Mouse (Mus musculus): ENCODE data around the gene Tspan3. TPM values are rescaled to one million over a fixed set of nuclear protein-coding genes. Genes with fewer than 3 reads are reported as not detected.

The Tspan3 gene
- total and polyA plus RNA-seq, 2 experiments = 4.7 to 7.3 TPM

GRCm38 (mm10) chr9:56135590-56136197, 29.6 kb downstream of the Tspan3 start:
- no peak overlapping the region for H3K9ac ChIP-seq (ENCODE audit: low read depth, low read length)
- H3K36me3 ChIP-seq (ENCODE audit: control insufficient read depth, insufficient read depth, low read length) = no peaks in the 10 kb centered on the region
- no peaks in the 10 kb centered on the region for H3K79me2 ChIP-seq (ENCODE audit: control insufficient read depth, insufficient read depth, low read length)
- no peak overlapping the region for H3K4me3 ChIP-seq (ENCODE audit: insufficient read depth, low read depth, low read length)
- no peaks in the 10 kb centered on the region for H3K27me3 ChIP-seq (ENCODE audit: control insufficient read depth, insufficient read depth, low read length)
- 88% methylated on average over 4 of the region's 4 CpGs for WGBS
- no peak for DNase-seq (ENCODE audit: extremely low read depth, low read depth, low spot score)
- H3K27ac ChIP-seq (replicated peaks; ENCODE audit: insufficient read depth, low read depth, low read length) = no peak overlapping the region
- H3K4me1 ChIP-seq (ENCODE audit: control insufficient read depth, insufficient read depth, low read length) = no peaks in the 10 kb centered on the region
- no peak for TF ChIP-seq CTCF (IDR thresholded peaks at IDR 0.05; ENCODE audit: low read depth, low read length)
- no peak for TF ChIP-seq POLR2A (IDR thresholded peaks at IDR 0.05; ENCODE audit: extremely low read depth, insufficient read depth, low read length)

DNA sequence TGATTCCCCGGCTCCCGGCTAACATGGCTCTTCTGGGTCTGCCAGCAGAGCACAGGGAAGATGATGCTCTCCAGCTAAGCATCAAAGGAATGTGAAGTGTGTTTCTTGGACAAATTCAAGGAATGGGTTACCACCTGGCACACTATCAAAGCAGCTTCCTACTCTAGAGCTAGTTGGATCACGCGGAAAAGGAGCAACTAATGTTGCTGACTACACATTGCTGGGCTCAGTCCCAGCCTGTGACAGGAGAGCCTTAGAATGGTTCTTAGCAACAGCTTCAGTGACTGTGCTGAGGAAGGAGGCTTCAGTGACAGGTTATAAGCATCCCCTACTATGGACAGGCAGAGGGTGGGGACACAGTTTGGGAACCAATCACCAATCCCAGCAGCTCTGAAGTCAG, 30.7 kb downstream of the Tspan3 start:
- Histone ChIP-seq H3K9ac (ENCODE audit: low read depth, low read length) (no peak overlapping the region), H3K27ac (replicated peaks; ENCODE audit: insufficient read depth, low read depth, low read length) (no peak overlapping the region), H3K36me3 (ENCODE audit: control insufficient read depth, insufficient read depth, low read length) (no peaks in the 10 kb centered on the region), H3K4me3 (ENCODE audit: insufficient read depth, low read depth, low read length) (no peak overlapping the region), H3K27me3 (ENCODE audit: control insufficient read depth, insufficient read depth, low read length) (no peaks in the 10 kb centered on the region), H3K79me2 (ENCODE audit: control insufficient read depth, insufficient read depth, low read length) (no peaks in the 10 kb centered on the region), H3K4me1 (ENCODE audit: control insufficient read depth, insufficient read depth, low read length) (no peaks in the 10 kb centered on the region)
- TF ChIP-seq CTCF (IDR thresholded peaks at IDR 0.05; ENCODE audit: low read depth, low read length) (no peak), POLR2A (IDR thresholded peaks at IDR 0.05; ENCODE audit: extremely low read depth, insufficient read depth, low read length) (no peak)
- 95% methylated on average over 4 of the region's 4 CpGs for WGBS
- DNase-seq (ENCODE audit: extremely low read depth, low read depth, low spot score) = no peak

DNA sequence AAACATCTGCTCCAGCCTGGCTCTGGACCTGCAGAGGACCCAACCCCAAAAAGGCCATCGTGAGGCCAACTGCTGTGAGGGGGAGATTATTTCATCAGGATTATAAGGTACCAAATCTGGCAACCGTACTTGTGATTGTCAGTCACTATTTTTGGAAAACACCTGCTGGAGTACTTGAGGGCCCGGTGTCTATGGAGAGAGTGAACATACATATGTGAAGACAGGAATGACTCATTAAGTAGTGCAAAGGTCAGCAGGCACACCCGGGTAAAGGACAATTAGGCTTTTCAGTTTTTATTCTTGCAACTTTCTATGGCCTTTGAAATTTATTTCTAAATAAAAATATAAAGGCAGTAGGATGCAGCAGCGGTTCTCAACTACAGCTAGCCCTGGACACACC, 31.3 kb downstream of the Tspan3 start:
- H3K9ac ChIP-seq (ENCODE audit: low read depth, low read length) = no peak overlapping the region
- TF ChIP-seq CTCF (IDR thresholded peaks at IDR 0.05; ENCODE audit: low read depth, low read length) = no peak
- no peak for TF ChIP-seq POLR2A (IDR thresholded peaks at IDR 0.05; ENCODE audit: extremely low read depth, insufficient read depth, low read length)
- H3K4me1 ChIP-seq (ENCODE audit: control insufficient read depth, insufficient read depth, low read length) = no peaks in the 10 kb centered on the region
- no peaks in the 10 kb centered on the region for H3K79me2 ChIP-seq (ENCODE audit: control insufficient read depth, insufficient read depth, low read length)
- H3K4me3 ChIP-seq (ENCODE audit: insufficient read depth, low read depth, low read length) = no peak overlapping the region
- no peak for DNase-seq (ENCODE audit: extremely low read depth, low read depth, low spot score)
- no peaks in the 10 kb centered on the region for H3K27me3 ChIP-seq (ENCODE audit: control insufficient read depth, insufficient read depth, low read length)
- WGBS = 88% methylated on average over 5 of the region's 5 CpGs
- no peaks in the 10 kb centered on the region for H3K36me3 ChIP-seq (ENCODE audit: control insufficient read depth, insufficient read depth, low read length)
- H3K27ac ChIP-seq (replicated peaks; ENCODE audit: insufficient read depth, low read depth, low read length) = no peak overlapping the region

DNA sequence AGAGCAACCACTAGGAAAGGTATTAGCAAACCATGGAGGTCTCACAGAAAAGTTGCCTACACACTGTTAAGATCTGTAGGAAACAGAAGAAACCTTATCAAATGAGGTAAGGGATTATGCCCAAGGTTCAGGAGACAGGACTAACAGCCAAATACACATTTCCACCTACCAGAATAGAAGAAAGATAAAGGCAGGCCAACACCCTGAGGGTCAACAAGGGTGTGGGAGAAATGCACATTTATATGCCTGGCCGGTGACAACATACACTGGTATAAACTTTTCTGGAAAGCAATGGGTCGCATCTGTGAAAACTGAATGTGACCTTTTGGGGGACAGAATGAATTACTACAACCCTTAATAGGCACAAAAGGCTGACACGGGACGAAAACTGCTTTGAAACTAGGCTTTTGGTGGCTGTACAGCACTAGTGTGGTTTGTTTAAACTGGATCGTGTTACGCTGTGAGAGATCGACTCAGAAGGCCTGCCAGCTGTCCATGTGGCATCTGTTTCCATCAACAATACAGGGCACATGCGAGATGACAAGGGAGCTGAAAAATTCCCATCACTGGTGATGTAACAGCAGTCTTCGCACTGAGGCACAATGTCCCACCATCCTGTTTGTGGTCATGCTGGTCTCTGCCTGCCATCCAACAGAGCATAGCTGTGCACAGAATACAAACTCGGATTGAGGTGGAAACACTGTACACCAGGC, 33.3 kb downstream of the Tspan3 start:
- no peak overlapping the region for H3K27ac ChIP-seq (replicated peaks; ENCODE audit: insufficient read depth, low read depth, low read length)
- no peak for DNase-seq (ENCODE audit: extremely low read depth, low read depth, low spot score)
- no peaks in the 10 kb centered on the region for H3K36me3 ChIP-seq (ENCODE audit: control insufficient read depth, insufficient read depth, low read length)
- H3K4me3 ChIP-seq (ENCODE audit: insufficient read depth, low read depth, low read length) = no peak overlapping the region
- no peak overlapping the region for H3K9ac ChIP-seq (ENCODE audit: low read depth, low read length)
- TF ChIP-seq CTCF (IDR thresholded peaks at IDR 0.05; ENCODE audit: low read depth, low read length) = no peak
- TF ChIP-seq POLR2A (IDR thresholded peaks at IDR 0.05; ENCODE audit: extremely low read depth, insufficient read depth, low read length) = no peak
- H3K27me3 ChIP-seq (ENCODE audit: control insufficient read depth, insufficient read depth, low read length) = no peaks in the 10 kb centered on the region
- WGBS = 73% methylated on average over 10 of the region's 10 CpGs
- H3K79me2 ChIP-seq (ENCODE audit: control insufficient read depth, insufficient read depth, low read length) = no peaks in the 10 kb centered on the region
- H3K4me1 ChIP-seq (ENCODE audit: control insufficient read depth, insufficient read depth, low read length) = no peaks in the 10 kb centered on the region

- no peak for DNase-seq (ENCODE audit: extremely low read depth, low read depth, low spot score)
- Histone ChIP-seq H3K27me3 (ENCODE audit: control insufficient read depth, insufficient read depth, low read length) (no peaks in the 10 kb centered on the region), H3K4me3 (ENCODE audit: insufficient read depth, low read depth, low read length) (no peak overlapping the region), H3K27ac (replicated peaks; ENCODE audit: insufficient read depth, low read depth, low read length) (no peak overlapping the region), H3K79me2 (ENCODE audit: control insufficient read depth, insufficient read depth, low read length) (no peaks in the 10 kb centered on the region), H3K4me1 (ENCODE audit: control insufficient read depth, insufficient read depth, low read length) (no peaks in the 10 kb centered on the region), H3K9ac (ENCODE audit: low read depth, low read length) (no peak overlapping the region), H3K36me3 (ENCODE audit: control insufficient read depth, insufficient read depth, low read length) (no peaks in the 10 kb centered on the region)
- TF ChIP-seq POLR2A (IDR thresholded peaks at IDR 0.05; ENCODE audit: extremely low read depth, insufficient read depth, low read length) (no peak), CTCF (IDR thresholded peaks at IDR 0.05; ENCODE audit: low read depth, low read length) (no peak)
- WGBS = 63% methylated on average over 4 of the region's 4 CpGs
Observed at GRCm38 (mm10) chr9:56130536-56130935, 34.7 kb downstream of the Tspan3 start.

DNA sequence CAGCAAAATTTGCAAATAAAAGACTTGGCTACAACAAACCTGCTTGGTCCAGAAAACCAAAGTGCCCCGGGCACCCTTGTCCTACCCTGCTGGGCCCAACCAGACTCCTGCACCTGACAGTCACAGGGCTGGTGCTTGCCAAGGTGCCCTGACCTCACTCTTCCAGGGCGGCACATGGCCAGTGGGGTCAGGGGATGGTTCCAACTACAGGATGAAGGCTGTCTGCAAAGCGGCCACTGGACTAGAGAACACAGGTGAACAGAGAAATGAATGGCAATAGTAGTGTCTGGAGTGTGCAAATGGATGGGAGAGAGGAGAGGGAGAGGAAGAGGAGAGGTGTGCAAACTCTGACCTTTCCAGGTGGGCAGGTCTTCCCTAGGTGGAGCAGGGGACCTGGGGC, 35.3 kb downstream of the Tspan3 start:
- H3K4me1 ChIP-seq (ENCODE audit: control insufficient read depth, insufficient read depth, low read length) = no peaks in the 10 kb centered on the region
- no peak overlapping the region for H3K27ac ChIP-seq (replicated peaks; ENCODE audit: insufficient read depth, low read depth, low read length)
- H3K27me3 ChIP-seq (ENCODE audit: control insufficient read depth, insufficient read depth, low read length) = no peaks in the 10 kb centered on the region
- no peak for DNase-seq (ENCODE audit: extremely low read depth, low read depth, low spot score)
- H3K79me2 ChIP-seq (ENCODE audit: control insufficient read depth, insufficient read depth, low read length) = no peaks in the 10 kb centered on the region
- WGBS = 90% methylated on average over 3 of the region's 3 CpGs
- H3K4me3 ChIP-seq (ENCODE audit: insufficient read depth, low read depth, low read length) = no peak overlapping the region
- no peak overlapping the region for H3K9ac ChIP-seq (ENCODE audit: low read depth, low read length)
- H3K36me3 ChIP-seq (ENCODE audit: control insufficient read depth, insufficient read depth, low read length) = no peaks in the 10 kb centered on the region
- no peak for TF ChIP-seq POLR2A (IDR thresholded peaks at IDR 0.05; ENCODE audit: extremely low read depth, insufficient read depth, low read length)
- TF ChIP-seq CTCF (IDR thresholded peaks at IDR 0.05; ENCODE audit: low read depth, low read length) = no peak

Measured in liver, adult 2 months (tissue).